Mouse (Mus musculus): ENCODE results near the gene Atp8b3.

DNA sequence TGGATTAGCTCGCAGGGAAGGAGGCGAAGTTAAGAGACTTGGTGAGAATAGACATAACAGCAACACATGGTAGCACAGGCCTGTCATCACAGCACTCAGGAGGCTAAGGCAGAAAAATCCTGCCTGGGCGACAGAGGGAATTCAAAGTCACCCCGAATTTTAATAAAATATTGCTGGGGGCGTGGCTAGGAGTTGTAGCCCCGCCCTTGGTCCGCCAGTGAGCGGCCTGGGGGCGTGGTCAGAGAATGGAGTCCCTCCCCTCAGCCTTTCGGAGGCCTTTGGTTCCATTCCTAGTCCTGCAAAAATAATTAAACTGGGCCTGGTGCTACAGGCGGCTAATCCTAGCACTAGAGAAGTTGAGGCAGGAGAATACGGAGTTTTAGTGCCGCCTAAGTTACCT, 3.2 kb downstream of the Atp8b3 start:
- TF ChIP-seq GATA1 (IDR thresholded peaks at IDR 0.05; ENCODE audit: low read length), result no peak
- no peak for TF ChIP-seq TAL1 (IDR thresholded peaks at IDR 0.05; ENCODE audit: low read length)

All from erythroblast, embryonic 14.5 days (primary cell).